Mouse (Mus musculus) heart, postnatal 10 days (tissue): ENCODE data around the gene Gstt2. TPM values are rescaled to one million over a fixed set of nuclear protein-coding genes. Genes with fewer than 3 reads are reported as not detected.

Experiments used
- DNase-seq, 2 experiments: peaks; one replicate each; pipeline ENCODE4 v3.0.0; 2021
- intact Hi-C: fragments of 180-260 bp; cut with DNase I; formaldehyde crosslinking; loops from one replicate; pipeline ENCODE4 v1.15.1; 2025
- total RNA-seq, 2 experiments: library from RNA; stranded (reverse); gene quantifications; 2 replicates each; pipeline ENCODE4 v1.2.3; 2021

Gene Gstt2
- total RNA-seq, 2 experiments from 2014 or later: 10.1 to 12.7 TPM

DNA sequence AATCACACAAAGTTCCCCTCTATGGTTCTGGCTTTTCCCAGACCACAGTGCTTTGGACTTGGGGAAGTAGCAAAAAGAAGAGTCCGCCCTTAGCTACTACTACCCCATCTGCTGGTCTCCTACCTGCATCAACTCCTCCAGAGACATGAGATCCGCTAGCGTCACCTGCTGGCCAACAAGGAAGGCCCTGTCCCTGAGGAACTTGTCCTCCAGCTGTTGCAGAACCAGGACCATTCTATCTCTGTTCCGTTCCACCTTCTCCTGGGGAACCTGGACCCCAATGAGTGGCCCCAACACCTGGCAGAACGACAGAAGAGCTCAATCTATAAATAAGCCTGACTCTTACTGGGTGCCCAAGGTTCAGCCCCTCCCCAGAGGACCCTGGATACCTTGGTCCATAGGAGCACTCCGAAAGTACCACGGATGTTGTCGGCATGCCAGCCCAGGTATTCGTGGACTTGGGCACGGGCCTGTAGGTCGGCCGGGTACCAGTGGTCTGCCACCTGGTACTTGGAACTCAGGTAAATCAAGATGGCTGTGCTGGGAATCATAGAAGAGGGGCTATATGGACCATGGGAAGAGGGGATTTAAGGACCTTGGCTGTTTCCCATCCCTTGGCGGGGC, 4.8 kb downstream of the Gstt2 start:
- DNase-seq: peak; percentile 66 to 80
- intact Hi-C loops: loop anchor here (1.0 to 5.0 kb wide), 3 partner anchors 88 to 245 kb away; partner anchors contain the start of genes Ggt5 and Susd2

- no peak for DNase-seq
- intact Hi-C loops: loop anchor here (5.0 kb wide), 2 partner anchors 188 to 243 kb away; partner anchors contain the start of genes Ggt5 and Susd2
Observed at GRCm38 (mm10) chr10:75830275-75830670, 7.0 kb downstream of the Gstt2 start.

DNA sequence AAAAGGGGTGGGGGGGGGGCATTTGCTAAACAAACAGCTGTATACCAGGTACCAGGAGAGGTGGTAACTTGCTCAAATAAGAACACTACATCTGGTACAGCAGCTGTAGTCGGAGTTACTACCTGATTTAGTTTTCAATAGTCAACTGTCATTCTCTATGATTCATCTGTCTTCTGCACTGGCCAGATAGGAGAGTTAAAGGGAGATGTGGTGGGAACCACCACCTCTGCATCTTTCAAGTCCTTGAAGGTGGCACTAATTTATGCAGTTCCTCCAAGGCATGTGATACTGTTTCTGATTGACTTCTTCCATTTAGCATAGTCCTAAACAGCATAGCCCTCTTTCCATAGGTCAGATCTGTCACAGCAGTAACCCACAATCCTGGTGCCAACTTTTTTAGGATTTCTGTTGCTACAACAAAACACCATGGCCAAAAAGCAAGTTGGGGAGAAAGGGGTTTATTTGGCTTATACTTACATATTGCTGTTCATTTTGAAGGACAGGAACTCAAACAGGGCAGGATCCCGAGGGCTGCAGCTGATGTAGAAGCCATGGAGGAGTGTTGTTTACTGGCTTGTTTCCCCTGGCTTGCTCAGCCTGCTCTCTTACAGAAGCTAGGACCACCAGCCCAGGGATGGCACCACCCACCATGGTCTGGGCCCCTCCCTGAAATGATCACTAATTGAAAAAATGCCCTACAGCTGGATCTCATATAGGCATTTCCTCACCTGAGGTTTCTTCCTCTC, 7.5 kb downstream of the Gstt2 start:
- no peak for DNase-seq
- intact Hi-C loops: loop anchor here (5.0 kb wide), 2 partner anchors 187 to 242 kb away; partner anchors contain the start of genes Ggt5 and Susd2

GRCm38 (mm10) chr10:75828500-75828931, 8.7 kb downstream of the Gstt2 start:
- intact Hi-C loops: no loop called here
- DNase-seq: peak; percentile 65 to 73

DNA sequence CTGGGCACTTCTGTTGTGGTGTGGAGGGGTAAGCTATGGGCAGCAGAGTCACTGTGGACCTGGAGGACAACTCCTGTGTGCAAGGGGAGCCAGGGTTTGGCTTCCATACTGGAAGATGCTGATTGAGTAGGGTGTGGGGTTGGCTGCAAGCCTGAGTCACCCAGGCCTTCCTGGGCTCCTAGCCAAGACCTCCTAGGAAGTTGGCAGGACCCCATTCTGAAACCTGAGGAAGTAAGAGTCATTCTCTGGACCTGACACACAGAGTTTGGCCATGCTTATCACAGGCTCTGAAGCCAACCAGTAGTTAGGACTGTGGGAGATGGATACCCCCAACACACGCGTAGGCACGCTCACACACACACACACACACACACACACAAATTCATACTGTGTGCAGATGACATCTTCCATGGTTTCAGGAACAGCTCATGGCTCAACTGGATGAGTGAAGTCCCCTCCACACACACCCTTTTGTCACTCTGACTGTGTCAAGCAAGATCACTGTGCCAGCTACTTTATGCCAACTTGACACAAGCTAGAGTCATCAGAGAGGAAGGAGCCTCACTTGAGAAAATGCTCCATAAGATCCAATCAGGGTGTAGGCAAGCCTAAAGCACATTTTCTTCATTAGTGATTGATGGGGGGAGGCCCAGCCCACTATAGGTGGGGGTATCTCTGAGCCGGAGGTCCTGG, 9.4 kb downstream of the Gstt2 start:
- DNase-seq: peak; percentile 68 to 73
- intact Hi-C loops: no loop called here

GRCm38 (mm10) chr10:75824530-75824929, 12.7 kb downstream of the Gstt2 start:
- DNase-seq: no peak
- intact Hi-C loops: no loop called here

GRCm38 (mm10) chr10:75823782-75824181, 13.4 kb downstream of the Gstt2 start:
- DNase-seq: no peak
- intact Hi-C loops: no loop called here

DNA sequence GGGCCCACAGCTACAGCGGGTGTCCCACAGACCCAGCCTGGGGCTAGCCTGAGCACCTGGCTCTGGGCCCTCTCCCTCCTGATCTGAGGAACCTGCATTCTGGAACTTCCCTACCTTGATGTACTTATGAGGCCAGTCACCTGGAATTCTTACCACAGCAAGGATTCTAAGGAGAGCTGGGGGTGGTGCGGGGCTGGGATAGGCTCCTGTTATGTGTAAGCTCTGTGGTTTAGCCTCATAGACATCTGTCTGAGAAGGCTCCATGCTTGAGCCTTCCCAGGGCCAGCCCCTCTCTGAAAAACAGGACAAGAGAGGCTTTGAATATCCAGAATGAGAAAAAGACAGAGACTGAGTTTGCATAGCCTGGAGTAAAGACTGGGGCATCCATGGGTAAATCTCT, 14.8 kb downstream of the Gstt2 start, which contains the start of gene Gstt4:
Gene Gstt4, minus strand, starts transcription at position 101 of the 400 bp plus-strand sequence.
- intact Hi-C loops: no loop called here
- DNase-seq: no peak

DNA sequence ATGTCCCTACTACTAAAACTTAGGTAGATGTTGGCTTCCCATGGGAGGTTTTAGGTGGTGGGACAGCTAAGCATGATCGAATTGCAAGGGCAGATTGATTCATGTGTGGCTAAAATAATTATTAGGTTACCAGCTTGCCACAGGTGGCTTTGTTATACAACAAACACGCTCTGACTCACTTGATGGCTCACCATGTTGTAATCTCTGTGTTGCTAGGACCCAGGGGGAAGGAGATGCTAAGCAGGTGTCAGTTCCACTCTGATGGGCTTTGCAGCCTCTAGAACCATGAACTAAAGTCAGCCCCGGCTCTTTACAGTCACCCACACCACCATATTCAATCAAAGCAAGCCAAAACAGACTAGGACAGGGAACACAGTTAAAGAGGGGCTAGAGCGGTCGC, 17.3 kb downstream of the Gstt2 start:
- intact Hi-C loops: no loop called here
- DNase-seq: no peak

- DNase-seq: no peak
- intact Hi-C loops: no loop called here
Observed at GRCm38 (mm10) chr10:75818641-75819040, 18.6 kb downstream of the Gstt2 start.

DNA sequence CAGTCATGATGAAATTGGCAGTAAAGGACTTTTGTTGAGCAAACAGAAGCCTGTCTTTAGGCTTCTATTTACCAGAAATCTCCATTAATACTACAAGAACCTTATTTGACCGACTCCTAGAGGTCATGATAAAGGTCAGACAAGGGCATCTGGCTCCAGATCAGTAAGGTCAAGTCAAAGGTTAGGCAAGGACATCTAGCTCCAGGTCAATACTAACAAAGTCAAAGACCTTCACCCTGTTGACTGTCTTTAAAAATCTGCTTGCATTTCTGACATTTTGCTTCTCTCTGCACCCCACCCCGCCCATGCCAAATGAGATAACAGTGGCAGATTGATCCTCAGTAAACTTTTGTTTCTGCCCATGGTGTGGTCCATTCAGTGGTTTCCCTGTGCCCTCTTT, 33.0 kb downstream of the Gstt2 start:
- DNase-seq: no peak
- intact Hi-C loops: no loop called here

DNA sequence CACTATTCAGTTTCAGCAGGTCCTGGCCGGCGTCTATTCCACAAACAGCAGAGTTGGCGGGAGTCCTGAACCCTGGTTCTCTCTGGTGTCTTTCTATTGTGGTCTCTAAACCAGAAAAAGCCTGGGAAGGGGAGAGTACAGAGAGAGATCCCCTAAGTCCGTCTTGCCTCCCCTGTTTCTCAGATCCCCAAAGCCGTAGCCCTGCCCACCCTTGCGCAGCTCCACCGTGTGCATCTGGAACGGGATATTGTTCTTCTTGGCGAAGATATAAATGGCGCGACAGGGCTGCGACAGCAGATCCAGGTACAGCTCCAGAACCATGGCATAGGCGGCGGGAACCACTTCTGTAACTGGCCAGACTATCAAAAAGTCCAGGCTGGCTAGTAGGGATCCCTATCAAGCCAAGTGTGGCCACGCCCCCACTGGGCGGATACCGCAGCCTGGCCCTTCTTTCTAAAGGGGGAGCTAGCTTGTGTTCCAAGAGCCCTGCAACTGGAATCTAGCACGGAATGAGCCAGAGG, 39.0 kb downstream of the Gstt2 start, which contains the start of gene Gstt1:
Gene Gstt1, minus strand, starts transcription at position 409 of the 521 bp plus-strand sequence.
- DNase-seq: peak; percentile 60 to 69
- intact Hi-C loops: no loop called here

DNA sequence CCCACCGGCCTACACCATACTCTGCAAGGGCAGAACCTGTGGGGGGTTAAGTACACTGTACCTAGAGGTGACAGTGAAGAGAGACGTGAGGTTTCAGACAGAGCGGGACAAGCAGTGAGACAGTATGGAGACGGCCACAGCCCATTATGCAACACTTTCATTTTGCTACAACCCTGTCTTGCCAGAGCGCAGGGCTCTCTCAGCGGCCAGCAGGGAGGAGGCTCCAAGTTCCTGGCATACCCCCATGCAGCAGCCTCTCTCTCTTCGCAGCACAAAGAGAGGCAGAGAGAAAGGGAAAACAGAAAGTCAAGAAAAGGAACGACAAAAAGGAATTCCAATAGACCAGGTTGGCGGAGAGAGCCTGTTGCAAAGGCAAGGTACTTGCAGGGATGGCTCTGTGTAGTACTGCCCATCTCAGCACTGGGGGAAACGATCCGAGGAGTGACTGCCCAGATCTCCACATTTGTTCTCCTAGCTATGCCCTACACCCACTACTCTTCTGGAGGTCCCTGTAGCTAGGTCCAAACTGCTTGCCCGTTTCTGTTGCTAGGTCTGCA, 39.5 kb downstream of the Gstt2 start:
- DNase-seq: peak; percentile 57 to 64
- intact Hi-C loops: no loop called here

DNA sequence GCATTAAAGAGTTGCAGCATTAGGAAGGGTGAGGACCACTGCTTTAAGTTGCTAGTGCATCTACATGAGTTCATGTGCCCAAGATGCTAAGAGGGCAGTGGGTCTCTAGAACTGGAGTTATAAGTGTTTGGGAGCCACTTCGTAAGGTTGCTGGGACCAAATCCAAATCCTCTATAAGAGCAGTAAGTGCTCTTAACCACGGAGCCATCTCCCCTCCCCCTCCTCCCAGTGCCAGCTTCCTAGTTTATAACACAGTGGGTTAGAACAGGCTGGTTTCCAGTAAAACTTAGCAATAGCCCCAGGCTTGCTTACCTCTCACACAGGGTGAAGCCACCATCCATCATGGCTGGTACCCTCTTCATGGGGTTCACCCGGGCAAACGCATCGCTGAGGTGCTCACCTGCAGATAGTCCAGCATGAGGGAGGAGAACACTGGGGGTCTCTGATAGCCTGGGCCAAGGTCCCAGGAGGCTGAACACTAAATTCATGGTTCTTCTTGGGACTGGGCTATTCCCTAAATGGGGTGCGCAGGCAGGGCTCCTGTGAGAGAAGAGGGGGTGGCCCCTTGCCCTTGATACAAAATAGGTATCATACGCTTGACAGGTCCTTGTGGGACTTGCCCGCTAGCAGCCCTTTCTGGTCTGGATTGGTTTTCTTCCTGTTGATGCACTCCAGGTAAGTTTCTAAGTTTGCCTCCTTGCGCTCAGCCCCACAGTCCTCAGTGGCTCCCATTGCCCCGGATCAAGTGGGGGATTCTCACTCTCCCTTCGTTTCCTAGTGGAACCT, 40.3 kb downstream of the Gstt2 start:
- DNase-seq: no peak
- intact Hi-C loops: no loop called here

GRCm38 (mm10) chr10:75794880-75795279, 42.3 kb downstream of the Gstt2 start:
- no peak for DNase-seq
- intact Hi-C loops: no loop called here

DNA sequence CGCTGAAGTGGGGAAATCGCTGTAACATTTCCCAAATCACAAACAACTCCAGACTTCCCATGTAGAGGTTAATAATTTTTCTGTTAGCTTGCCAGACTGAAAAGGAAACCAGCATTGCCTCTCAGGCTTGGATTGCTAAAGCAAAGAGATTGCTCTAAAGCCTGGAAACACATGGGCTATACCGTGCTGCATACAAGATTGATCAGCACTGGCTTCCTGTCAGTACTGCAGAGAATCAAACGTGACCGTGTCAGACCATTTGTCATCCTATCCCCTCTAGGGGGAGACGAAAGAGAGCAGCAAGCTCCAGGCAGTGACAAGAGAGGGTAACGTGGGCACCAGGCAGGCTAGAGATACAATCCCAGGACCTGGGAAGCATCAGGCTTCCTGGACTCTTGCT, 46.5 kb downstream of the Gstt2 start:
- no peak for DNase-seq
- intact Hi-C loops: no loop called here

- intact Hi-C loops: no loop called here
- no peak for DNase-seq
Observed at GRCm38 (mm10) chr10:75789841-75790240, 47.4 kb downstream of the Gstt2 start.

DNA sequence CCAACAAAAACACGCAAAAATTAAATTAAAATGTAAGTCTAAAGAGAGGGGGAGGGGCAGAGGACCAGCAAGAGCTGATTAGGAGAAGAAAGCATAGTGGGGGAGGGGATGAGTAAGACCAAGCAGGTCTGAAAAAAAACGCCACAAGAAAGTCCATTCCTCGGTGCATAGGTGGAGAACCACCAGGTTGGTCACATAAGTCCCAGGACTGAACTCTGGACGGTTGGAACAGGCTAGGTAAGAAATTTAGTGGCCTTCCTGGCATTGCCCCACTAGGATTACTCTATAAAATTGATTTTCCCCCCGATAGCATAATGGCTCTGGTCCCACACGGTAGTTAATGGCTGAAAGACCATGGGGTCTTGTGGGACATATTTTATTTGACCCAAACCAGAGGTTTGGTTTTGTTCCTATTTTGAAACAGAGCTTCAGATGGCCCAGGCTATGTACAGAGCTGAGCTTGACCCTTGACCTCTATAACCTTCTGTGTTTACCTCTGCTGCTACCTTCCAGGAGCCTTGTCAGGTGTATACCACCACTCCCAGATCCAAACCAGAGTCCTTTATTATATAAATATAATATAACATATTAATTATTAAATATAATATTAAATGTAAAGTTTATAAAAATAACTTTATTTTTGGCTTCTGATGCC, 48.0 kb downstream of the Gstt2 start:
- intact Hi-C loops: no loop called here
- DNase-seq: no peak

DNA sequence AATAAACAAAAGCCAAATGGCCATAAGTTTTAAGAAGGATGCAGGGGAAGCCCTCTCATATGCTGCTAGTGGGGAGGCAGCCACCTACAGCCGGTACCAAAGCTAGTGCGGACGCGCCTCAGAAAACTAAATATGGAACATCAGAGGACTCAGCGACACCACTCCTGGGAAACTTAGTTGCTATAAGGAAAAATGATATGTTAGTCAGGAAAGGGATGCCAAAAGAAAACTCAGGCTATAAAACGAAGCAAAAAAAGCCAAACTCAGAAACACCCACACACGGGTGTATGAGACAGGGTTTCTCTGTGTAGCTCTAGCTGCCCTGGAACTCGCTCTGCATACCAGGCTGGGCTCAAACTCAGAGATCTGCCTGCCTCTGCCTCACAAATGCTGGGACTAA, 48.9 kb downstream of the Gstt2 start:
- intact Hi-C loops: no loop called here
- no peak for DNase-seq
